ENCODE assay signal across 10 mouse cellular contexts in genomic region chr11:77070721-77071120, GRCm38 (mm10). TPM values are rescaled to one million over a fixed set of nuclear protein-coding genes. Genes with fewer than 3 reads are reported as not detected.
DNase-seq lines count a peak whose midpoint lies in the region; ATAC-seq and TF ChIP-seq lines count a peak whose summit lies in the region.
"Had no signal": no experiment of that assay in that cellular context is flagged by ENCODE, and none has a peak within 500 bp of the region (broad histone marks: within the 10 kb centered on the region; RNA-seq: fewer than 3 reads in every experiment).

No protein-coding gene starts in this region.

- TF ChIP-seq EP300 in MEL (IDR thresholded peaks at IDR 0.05; ENCODE audit: low read depth in 1 of 2, low read length in 2 of 2), result no peak
- TF ChIP-seq EP300 in lung, postnatal 0 days (IDR thresholded peaks at IDR 0.05), result no peak

- no peak for TF ChIP-seq POLR2A in MEL (IDR thresholded peaks at IDR 0.05; ENCODE audit: control insufficient read depth in 1 of 2, insufficient read depth in 1 of 2, low read depth in 1 of 2, low read length in 2 of 2, poor library complexity in 1 of 2)

- peak; percentile 47 to 57 for DNase-seq in cerebellum, postnatal 10 days
- no peak for DNase-seq in cerebellum, postnatal 36 days
- DNase-seq in layer of hippocampus, adult 2 months (ENCODE audit: low spot score in 2 of 2), result no peak
- DNase-seq in layer of hippocampus, postnatal 14 days (ENCODE audit: low spot score in 2 of 2), result no peak
- DNase-seq in MEL (ENCODE audit: low read depth, low spot score), result peak; percentile 59
- peak; percentile 65 for DNase-seq in lung, postnatal 0 days (ENCODE audit: low spot score)
- DNase-seq in layer of hippocampus, adult 9-11 months, result no peak
- DNase-seq in ovary, postnatal 14 days (ENCODE audit: low spot score), result no peak

- peaks cover 5 to 6% of the 10 kb centered on the region in 2 experiments for H3K4me1 ChIP-seq in MEL (ENCODE audit: control insufficient read depth in 1 of 2, insufficient read depth in 2 of 2, low read length in 2 of 2)
- no peaks in the 10 kb centered on the region for H3K4me1 ChIP-seq in lung, postnatal 0 days (ENCODE audit: insufficient read depth, low read depth, low read length)
- H3K4me1 ChIP-seq: embryonic facial prominence, embryonic 12.5 days had no signal

- H3K36me3 ChIP-seq in MEL (ENCODE audit: control insufficient read depth in 1 of 2, insufficient read depth in 2 of 2, low read length in 2 of 2), result peaks cover 10 to 13% of the 10 kb centered on the region in 2 experiments
- H3K36me3 ChIP-seq in lung, postnatal 0 days (ENCODE audit: insufficient read depth, low read length), result 0 out of 2 replicates have a peak, but pooled peaks cover 12% of the 10 kb centered on the region

- H3K4me3 ChIP-seq in layer of hippocampus, adult 2 months, result no peak overlapping the region
- no peak overlapping the region for H3K4me3 ChIP-seq in MEL (ENCODE audit: control insufficient read depth in 1 of 2, insufficient read depth in 1 of 2, low read depth in 2 of 2, low read length in 2 of 2)
- no peak overlapping the region for H3K4me3 ChIP-seq in lung, postnatal 0 days (ENCODE audit: low read depth, low read length)
- H3K4me3 ChIP-seq: embryonic facial prominence, embryonic 12.5 days; megakaryocyte, embryonic 14.5 days had no signal

- no peak overlapping the region for H3K9ac ChIP-seq in MEL (ENCODE audit: control insufficient read depth, low read depth, low read length, poor library complexity, severe bottlenecking)
- H3K9ac ChIP-seq in lung, postnatal 0 days (replicated peaks; ENCODE audit: low read depth), result no peak overlapping the region
- H3K9ac ChIP-seq: embryonic facial prominence, embryonic 12.5 days had no signal

- H3K27me3 ChIP-seq in MEL (ENCODE audit: control insufficient read depth in 1 of 2, insufficient read depth in 2 of 2, low read length in 2 of 2), result no peaks in the 10 kb centered on the region
- no peaks in the 10 kb centered on the region for H3K27me3 ChIP-seq in lung, postnatal 0 days (replicated peaks; ENCODE audit: insufficient read depth, low read length)
- H3K27me3 ChIP-seq: embryonic facial prominence, embryonic 12.5 days; megakaryocyte, embryonic 14.5 days had no signal

- no peak for ATAC-seq in lung, postnatal 0 days

- 58% methylated on average over 4 of the region's 4 CpGs for WGBS in lung, postnatal 0 days

- peak; percentile 69 for TF ChIP-seq CTCF in layer of hippocampus, adult 2 months (conservative IDR thresholded peaks at IDR 0.05)
- TF ChIP-seq CTCF in MEL (IDR thresholded peaks at IDR 0.05 in 2 of 3, conservative IDR thresholded peaks at IDR 0.05 in 1 of 3; ENCODE audit: control insufficient read depth in 1 of 3, insufficient read depth in 1 of 3, low read depth in 2 of 3, low read length in 3 of 3, poor library complexity in 1 of 3, severe bottlenecking in 1 of 3), result peak; percentile 35 to 59 (median 52)
- TF ChIP-seq CTCF in lung, postnatal 0 days (IDR thresholded peaks at IDR 0.05), result peak; percentile 61

- H3K27ac ChIP-seq in layer of hippocampus, adult 2 months, result no peak overlapping the region
- H3K27ac ChIP-seq in MEL (ENCODE audit: control insufficient read depth, low read depth, low read length), result no peak overlapping the region
- no peak overlapping the region for H3K27ac ChIP-seq in lung, postnatal 0 days (ENCODE audit: low read length)
- H3K27ac ChIP-seq: embryonic facial prominence, embryonic 12.5 days had no signal

- H3K79me2 ChIP-seq in MEL (ENCODE audit: control insufficient read depth, insufficient read depth, low read length, poor library complexity), result peaks cover 13% of the 10 kb centered on the region

- no peak overlapping the region for H3K4me2 ChIP-seq in lung, postnatal 0 days (replicated peaks; ENCODE audit: low read depth, low read length)
- H3K4me2 ChIP-seq: embryonic facial prominence, embryonic 12.5 days had no signal

- H3K9me3 ChIP-seq in MEL (replicated peaks; ENCODE audit: insufficient read depth, low read length), result no peaks in the 10 kb centered on the region
- no peaks in the 10 kb centered on the region for H3K9me3 ChIP-seq in lung, postnatal 0 days (ENCODE audit: low read length)
- H3K9me3 ChIP-seq: embryonic facial prominence, embryonic 12.5 days; megakaryocyte, embryonic 14.5 days had no signal

- peak; percentile 40 for TF ChIP-seq RAD21 in MEL (IDR thresholded peaks at IDR 0.05; ENCODE audit: low read depth, low read length)

TF ChIP-seq in MEL, 35 proteins besides CTCF, POLR2A, EP300 and RAD21:
- TF ChIP-seq ZC3H11A (IDR thresholded peaks at IDR 0.05; ENCODE audit: low read depth, low read length) (0 out of 2 replicates have a peak, but pooled peaks have one; percentile 18), ZNF384 (IDR thresholded peaks at IDR 0.05; ENCODE audit: low read depth, low read length) (no peak), USF2 (IDR thresholded peaks at IDR 0.05; ENCODE audit: borderline replicate concordance in 1 of 2, insufficient read depth in 1 of 2, low read depth in 1 of 2, low read length in 2 of 2) (no peak), POLR2AphosphoS5 (IDR thresholded peaks at IDR 0.05; ENCODE audit: borderline replicate concordance, low read depth, low read length) (no peak), CHD1 (IDR thresholded peaks at IDR 0.05; ENCODE audit: low read depth, low read length) (no peak), HCFC1 (IDR thresholded peaks at IDR 0.05; ENCODE audit: low read depth, low read length) (no peak), ELF1 (IDR thresholded peaks at IDR 0.05; ENCODE audit: low read depth, low read length) (no peak), CHD2 (IDR thresholded peaks at IDR 0.05; ENCODE audit: low read length) (no peak), GATA1 (IDR thresholded peaks at IDR 0.05; ENCODE audit: low read depth, low read length) (no peak), RCOR1 (IDR thresholded peaks at IDR 0.05; ENCODE audit: low read depth, low read length) (no peak), SMC3 (IDR thresholded peaks at IDR 0.05; ENCODE audit: low read depth, low read length) (peak; percentile 58)

RNA-seq across cellular contexts. Expression of gene Nsrp1, which starts 7.5 kb away (rescaled TPM):
- 10 to 100 TPM; 18.1 to 20.1 TPM for total RNA-seq in layer of hippocampus, adult 2 months (2021)
- total RNA-seq in layer of hippocampus, postnatal 14 days (2021), result 10 to 100 TPM; 14.6 to 16.6 TPM
- 21.0 and 21.5 TPM in 2 replicates for total RNA-seq in MEL (2012; rRNA removed)
- polyA plus RNA-seq in MEL (2012; ENCODE audit: insufficient read depth in 1 of 2, insufficient read length in 2 of 2, low read depth in 1 of 2, low replicate concordance in 2 of 2, missing spikeins in 1 of 2), result 100 to 1,000 TPM in 1 of 2 experiments, 10 to 100 TPM in 1; 21.6 to 140 TPM
- 58.5 and 59.7 TPM in 2 replicates for polyA plus RNA-seq in lung, postnatal 0 days (2015; fragmentation: Nextera tagmentation; extraction: Ambion mirVana)

Comparison
In these comparisons a context has a peak if more than half of its experiments do, and no peak if none do; other contexts are left out.
1. DNase-seq: peak in cerebellum, postnatal 10 days (2 of 2), MEL (single experiment) and lung, postnatal 0 days (single experiment); none in cerebellum, postnatal 36 days (0 of 2), layer of hippocampus, adult 2 months (0 of 2), layer of hippocampus, postnatal 14 days (0 of 2), layer of hippocampus, adult 9-11 months (single experiment) and ovary, postnatal 14 days (single experiment).
2. Peak in every context shown above with its lines, with median percentiles within 50 percentile points of each other: CTCF ChIP-seq.